Mouse (Mus musculus) testis, adult 2 months (tissue): ENCODE data around the gene C87436.

Experiments
- CTCF ChIP-seq: fragments of 200-500 bp; IDR thresholded peaks from 2 replicates; pipeline ENCODE4 v1.5.1; 2012; ENCODE audit warnings: low read depth, mild to moderate bottlenecking, inconsistent platforms, low read length, moderate library complexity; ENCODE audit not compliant: control insufficient read depth, insufficient read depth, insufficient replicate concordance
- POLR2A ChIP-seq: fragments of 200-500 bp; IDR thresholded peaks from 2 replicates; pipeline ENCODE4 v1.6.1; 2012; ENCODE audit warnings: low read depth, mild to moderate bottlenecking, inconsistent platforms, low read length, moderate library complexity; ENCODE audit not compliant: control insufficient read depth

DNA sequence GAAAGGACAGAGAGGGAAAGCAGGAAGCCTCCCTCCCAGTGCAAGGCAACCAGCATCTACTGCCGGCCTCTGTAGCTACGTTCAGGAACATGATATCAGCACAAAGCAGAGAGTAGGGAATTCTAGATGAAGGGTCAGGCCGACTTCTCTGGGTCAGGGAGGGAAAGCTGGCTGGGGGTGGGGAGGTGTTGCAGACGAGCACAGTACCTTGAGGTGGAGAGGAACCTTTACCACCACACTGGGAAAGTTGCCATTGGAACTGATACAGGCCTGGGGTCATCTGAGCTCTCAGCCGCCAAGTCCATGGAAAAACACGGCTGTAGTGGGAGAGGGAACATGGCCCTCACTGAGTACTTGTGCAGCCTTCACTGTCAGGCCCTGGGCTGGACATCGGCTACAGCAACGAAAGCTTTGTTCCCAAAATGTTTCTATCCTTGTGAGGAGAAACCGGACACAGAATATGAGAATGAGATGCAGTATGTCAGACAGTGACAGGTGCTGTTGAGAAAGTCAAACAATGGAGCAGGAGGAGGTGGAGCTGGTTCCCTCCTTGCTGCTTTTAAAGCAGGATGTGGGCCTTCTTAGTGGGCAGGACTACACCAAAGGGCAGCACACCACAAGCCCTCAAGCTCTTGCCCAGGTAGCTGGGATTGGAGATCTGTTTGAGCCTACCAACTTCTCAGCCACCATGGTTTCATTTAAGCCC lies 37.4 kb downstream of the C87436 start:
- TF ChIP-seq CTCF (no peak), POLR2A (no peak)
